Mouse (Mus musculus) neural tube, embryonic 13.5 days (tissue): ENCODE data around the gene Hmga2. TPM values are rescaled to one million over a fixed set of nuclear protein-coding genes. Genes with fewer than 3 reads are reported as not detected.
A peak's percentile ranks its signal among the peaks of the same experiment; 100 is the strongest.

Source experiments
- ATAC-seq: fragments of 200-750 bp; cut with Nextera tagmentation; 2 replicates; pipeline ENCODE4 v1.8.0; 2017; ENCODE audit warnings: low read depth, mild to moderate bottlenecking, moderate TSS enrichment, moderate library complexity
- H3K27ac ChIP-seq: fragments of 300-500 bp; sonication (generic); replicated peaks from 2 replicates; pipeline ENCODE4 v1.5.1; 2015; ENCODE audit warnings: moderate library complexity, mild to moderate bottlenecking, inconsistent platforms
- H3K27me3 ChIP-seq: fragments of 300-500 bp; sonication (generic); 2 replicates; pipeline ENCODE4 v1.6.1; 2015; ENCODE audit warnings: mild to moderate bottlenecking, inconsistent platforms
- H3K36me3 ChIP-seq: fragments of 300-500 bp; sonication (generic); 2 replicates; pipeline ENCODE4 v1.6.1; 2015; ENCODE audit warnings: mild to moderate bottlenecking, inconsistent platforms
- H3K4me1 ChIP-seq: fragments of 300-500 bp; sonication (generic); replicated peaks from 2 replicates; pipeline ENCODE4 v1.6.1; 2015; ENCODE audit warnings: inconsistent platforms
- H3K4me2 ChIP-seq: fragments of 300-500 bp; sonication (generic); 2 replicates; pipeline ENCODE4 v1.6.1; 2015; ENCODE audit warnings: inconsistent platforms, mild to moderate bottlenecking, moderate library complexity
- H3K4me3 ChIP-seq: fragments of 300-500 bp; sonication (generic); 2 replicates; pipeline ENCODE4 v1.5.1; 2015; ENCODE audit warnings: mild to moderate bottlenecking, inconsistent platforms
- H3K9ac ChIP-seq: fragments of 300-500 bp; sonication (generic); 2 replicates; pipeline ENCODE4 v1.6.1; 2015; ENCODE audit warnings: moderate library complexity, mild to moderate bottlenecking, inconsistent platforms
- H3K9me3 ChIP-seq: fragments of 300-500 bp; sonication (generic); 2 replicates; pipeline ENCODE4 v1.6.1; 2016; ENCODE audit warnings: inconsistent platforms
- WGBS: fragments of 180-500 bp; shearing (Covaris S2); methylation state at CpG from one replicate; pipeline ENCODE4 v1.1.7; 2015; 5-methylcytosine and 5-hydroxymethylcytosine counted together
- polyA plus RNA-seq: library from polyadenylated mRNA; unstranded; fragments of >200 nt; fragmentation: Nextera tagmentation; extraction: Ambion mirVana; gene quantifications from 2 replicates; pipeline ENCODE4 v1.2.1, GENCODE M21; 2015

Hmga2 gene
- polyA plus RNA-seq, 1 experiment from 2014 or later = 3.7 TPM

DNA sequence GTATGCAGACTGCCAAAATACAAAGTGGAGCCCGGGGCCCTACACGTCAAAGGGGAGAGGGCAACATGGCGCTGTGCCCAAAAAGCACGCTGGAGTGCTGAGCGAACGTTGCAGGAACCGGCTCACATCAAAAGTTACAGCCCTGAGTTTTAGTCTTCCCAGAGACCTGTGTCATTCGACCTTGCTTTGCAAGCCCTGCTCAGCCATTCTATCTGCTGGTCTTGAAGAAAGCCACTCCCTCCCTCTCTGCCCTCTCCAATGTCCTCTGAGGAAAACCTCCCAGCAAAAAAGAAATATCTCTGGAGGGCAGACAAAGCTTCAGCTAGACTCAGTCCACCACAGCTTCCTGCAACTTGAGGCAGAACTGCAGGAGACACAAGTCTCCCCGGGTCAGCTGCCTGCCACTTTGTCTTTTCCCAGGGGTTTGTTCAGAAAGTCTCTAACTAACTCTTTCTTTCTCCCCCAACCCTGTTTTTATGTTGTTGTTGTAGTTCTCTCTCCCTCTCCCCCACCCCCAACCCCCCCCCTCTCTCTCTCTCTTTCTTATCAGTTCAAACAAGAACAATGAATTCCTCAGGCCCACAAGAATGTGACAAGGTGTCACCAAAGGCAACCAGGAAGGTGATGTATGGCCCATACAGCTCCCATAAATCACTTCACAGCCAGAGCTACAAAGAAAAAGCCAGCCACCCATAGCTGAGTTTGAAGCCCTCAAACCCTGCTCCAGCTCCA is 43.4 kb downstream of the Hmga2 start:
- H3K27me3 ChIP-seq = no peaks in the 10 kb centered on the region
- H3K36me3 ChIP-seq = no peaks in the 10 kb centered on the region
- H3K9ac ChIP-seq = no peak overlapping the region
- peaks cover 39% of the 10 kb centered on the region for H3K4me1 ChIP-seq
- WGBS = 17% methylated on average over 9 of the region's 9 CpGs
- peak; percentile 30; the same call in 1 of the 2 replicates for ATAC-seq
- H3K4me2 ChIP-seq = no peak overlapping the region
- H3K9me3 ChIP-seq = no peaks in the 10 kb centered on the region
- no peak overlapping the region for H3K4me3 ChIP-seq
- H3K27ac ChIP-seq = no peak overlapping the region

- no peaks in the 10 kb centered on the region for H3K9me3 ChIP-seq
- peaks cover 47% of the 10 kb centered on the region for H3K4me1 ChIP-seq
- ATAC-seq = no peak
- H3K4me2 ChIP-seq = no peak overlapping the region
- no peaks in the 10 kb centered on the region for H3K27me3 ChIP-seq
- no peak overlapping the region for H3K9ac ChIP-seq
- no peak overlapping the region for H3K27ac ChIP-seq
- H3K36me3 ChIP-seq = no peaks in the 10 kb centered on the region
- H3K4me3 ChIP-seq = no peak overlapping the region
- 66% methylated on average over 9 of the region's 9 CpGs for WGBS
These were observed 44.2 kb downstream of the Hmga2 start for GRCm38 (mm10) chr10:120432081-120432480.

DNA sequence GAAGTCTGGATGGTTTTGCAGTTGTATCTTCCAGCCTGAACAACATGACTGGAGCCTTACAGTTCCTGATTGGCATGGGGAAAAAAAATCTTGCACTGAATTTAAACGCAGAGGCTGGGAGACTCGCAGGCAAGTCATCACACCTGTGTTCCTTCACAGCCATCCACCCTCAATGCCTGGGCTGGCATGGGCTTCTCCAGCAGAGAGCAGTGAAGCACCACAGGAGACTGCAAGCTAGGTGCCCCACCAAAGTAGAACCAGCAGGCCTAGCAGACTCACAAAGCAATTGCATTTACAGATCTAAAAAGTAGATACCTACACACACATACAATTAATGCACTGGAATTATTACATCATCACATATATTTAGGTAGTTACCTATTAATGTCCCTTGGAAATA is 44.8 kb downstream of the Hmga2 start:
- H3K4me1 ChIP-seq = peaks cover 52% of the 10 kb centered on the region
- no peak overlapping the region for H3K9ac ChIP-seq
- no peak overlapping the region for H3K4me3 ChIP-seq
- ATAC-seq = no peak
- WGBS = 76% methylated on average over 2 of the region's 2 CpGs
- no peaks in the 10 kb centered on the region for H3K27me3 ChIP-seq
- H3K4me2 ChIP-seq = no peak overlapping the region
- no peaks in the 10 kb centered on the region for H3K36me3 ChIP-seq
- no peak overlapping the region for H3K27ac ChIP-seq
- H3K9me3 ChIP-seq = no peaks in the 10 kb centered on the region

DNA sequence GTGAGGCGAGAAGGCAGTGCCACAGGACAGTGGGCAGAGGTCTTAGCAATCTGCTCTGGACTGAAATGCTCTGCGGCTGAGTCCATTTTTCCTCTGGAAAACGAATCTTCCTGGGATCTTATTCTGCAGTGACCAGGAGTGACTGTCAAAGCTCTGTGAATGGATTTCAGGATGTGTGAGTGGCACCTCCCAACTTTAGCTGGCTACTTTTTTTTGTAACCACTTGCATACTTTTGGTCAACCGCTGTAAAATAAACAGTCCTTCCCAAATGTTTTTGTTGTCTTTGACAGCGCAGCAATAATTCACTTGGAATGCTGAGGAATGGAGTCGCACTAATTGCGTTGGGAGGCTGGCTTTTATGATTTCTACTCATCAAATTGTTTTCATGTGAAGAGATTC is 45.8 kb downstream of the Hmga2 start:
- H3K27ac ChIP-seq = no peak overlapping the region
- no peak overlapping the region for H3K4me3 ChIP-seq
- ATAC-seq = no peak
- H3K27me3 ChIP-seq = no peaks in the 10 kb centered on the region
- no peak overlapping the region for H3K4me2 ChIP-seq
- H3K9me3 ChIP-seq = no peaks in the 10 kb centered on the region
- no peaks in the 10 kb centered on the region for H3K36me3 ChIP-seq
- no peak overlapping the region for H3K9ac ChIP-seq
- 54% methylated on average over 7 of the region's 7 CpGs for WGBS
- peaks cover 61% of the 10 kb centered on the region for H3K4me1 ChIP-seq

DNA sequence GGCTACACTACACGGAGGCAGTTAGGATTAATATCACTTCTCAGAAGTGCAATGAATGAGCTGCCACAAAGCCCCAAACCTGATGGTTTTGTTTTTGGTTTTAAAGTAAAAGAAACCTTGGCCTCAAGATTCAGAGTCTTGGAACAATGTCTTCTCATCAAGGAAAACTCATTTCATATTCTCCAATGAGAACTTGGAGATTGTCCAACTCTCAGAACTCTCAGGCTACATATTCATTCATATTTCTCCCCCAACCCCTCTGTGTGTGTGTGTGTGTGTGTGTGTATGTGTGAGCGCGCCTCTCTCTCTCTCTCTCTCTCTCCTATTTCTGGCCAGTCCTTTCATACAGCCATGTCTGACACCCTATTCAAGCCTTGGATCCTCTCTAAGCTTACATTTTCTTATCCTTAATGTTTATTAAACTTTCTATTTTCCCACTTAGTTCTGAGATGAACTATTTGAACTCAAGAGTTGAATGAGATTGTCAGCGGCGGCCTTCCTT is 46.5 kb downstream of the Hmga2 start:
- no peak for ATAC-seq
- H3K9me3 ChIP-seq = no peaks in the 10 kb centered on the region
- H3K27me3 ChIP-seq = no peaks in the 10 kb centered on the region
- no peak overlapping the region for H3K9ac ChIP-seq
- no peak overlapping the region for H3K4me3 ChIP-seq
- no peak overlapping the region for H3K27ac ChIP-seq
- no peak overlapping the region for H3K4me2 ChIP-seq
- H3K36me3 ChIP-seq = no peaks in the 10 kb centered on the region
- peaks cover 61% of the 10 kb centered on the region for H3K4me1 ChIP-seq
- WGBS = 83% methylated on average over 5 of the region's 5 CpGs

DNA sequence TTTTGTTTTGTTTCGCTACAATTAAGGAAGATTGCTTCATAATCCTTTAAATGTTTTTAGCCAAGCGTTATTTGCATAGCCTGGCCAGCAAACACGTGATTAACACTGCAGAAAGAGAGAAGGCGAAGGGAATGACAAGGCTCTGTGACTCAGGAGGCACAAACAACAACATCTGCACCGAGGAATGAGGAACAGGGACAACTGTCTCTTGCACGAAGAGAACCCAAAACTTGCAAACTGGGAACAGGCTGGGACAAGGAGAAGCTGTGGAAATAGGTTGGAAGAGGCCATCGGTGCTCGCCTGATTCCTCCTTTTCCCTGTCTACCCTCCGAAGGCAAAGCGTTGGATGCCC is 47.1 kb downstream of the Hmga2 start:
- Histone ChIP-seq H3K9ac (no peak overlapping the region), H3K36me3 (no peaks in the 10 kb centered on the region), H3K4me2 (no peak overlapping the region), H3K4me1 (peaks cover 63% of the 10 kb centered on the region), H3K27me3 (no peaks in the 10 kb centered on the region), H3K27ac (no peak overlapping the region; the same call in 1 of the 2 replicates), H3K9me3 (no peaks in the 10 kb centered on the region), H3K4me3 (no peak overlapping the region)
- ATAC-seq = no peak
- WGBS = 85% methylated on average over 10 of the region's 10 CpGs

GRCm38 (mm10) chr10:120428430-120429198 is 47.7 kb downstream of the Hmga2 start:
- Histone ChIP-seq H3K9me3 (no peaks in the 10 kb centered on the region), H3K36me3 (no peaks in the 10 kb centered on the region), H3K4me3 (no peak overlapping the region), H3K27me3 (no peaks in the 10 kb centered on the region), H3K27ac (peak overlapping the region; percentile 38; the same call in 1 of the 2 replicates), H3K4me2 (peak overlapping the region; percentile 32), H3K4me1 (peaks cover 68% of the 10 kb centered on the region), H3K9ac (peak overlapping the region; percentile 47)
- ATAC-seq = peak; percentile 45
- 63% methylated on average over 33 of the region's 33 CpGs for WGBS

GRCm38 (mm10) chr10:120426086-120426610 is 50.1 kb downstream of the Hmga2 start:
- 0 out of 2 replicates have a peak, but pooled peaks cover 2% of the 10 kb centered on the region for H3K27me3 ChIP-seq
- H3K27ac ChIP-seq = no peak overlapping the region
- no peaks in the 10 kb centered on the region for H3K36me3 ChIP-seq
- no peak overlapping the region for H3K4me3 ChIP-seq
- WGBS = 73% methylated on average over 14 of the region's 14 CpGs
- H3K9ac ChIP-seq = no peak overlapping the region
- peaks cover 72% of the 10 kb centered on the region for H3K4me1 ChIP-seq
- no peak for ATAC-seq
- H3K4me2 ChIP-seq = no peak overlapping the region
- H3K9me3 ChIP-seq = no peaks in the 10 kb centered on the region

GRCm38 (mm10) chr10:120424015-120424414 is 52.3 kb downstream of the Hmga2 start:
- WGBS = 79% methylated on average over 9 of the region's 9 CpGs
- Histone ChIP-seq H3K4me1 (peaks cover 81% of the 10 kb centered on the region), H3K27me3 (0 out of 2 replicates have a peak, but pooled peaks cover 2% of the 10 kb centered on the region), H3K36me3 (no peaks in the 10 kb centered on the region), H3K9ac (no peak overlapping the region), H3K9me3 (no peaks in the 10 kb centered on the region), H3K4me2 (no peak overlapping the region), H3K4me3 (no peak overlapping the region), H3K27ac (no peak overlapping the region)
- ATAC-seq = no peak

- Histone ChIP-seq H3K9ac (no peak overlapping the region), H3K9me3 (no peaks in the 10 kb centered on the region), H3K27ac (0 out of 2 replicates have a peak overlapping the region, but pooled peaks have one; percentile 54), H3K4me3 (no peak overlapping the region), H3K27me3 (0 out of 2 replicates have a peak, but pooled peaks cover 2% of the 10 kb centered on the region), H3K4me1 (peaks cover 81% of the 10 kb centered on the region), H3K36me3 (no peaks in the 10 kb centered on the region), H3K4me2 (no peak overlapping the region)
- no peak for ATAC-seq
- WGBS = 66% methylated on average over 7 of the region's 7 CpGs
These were observed 53.0 kb downstream of the Hmga2 start for GRCm38 (mm10) chr10:120423256-120423655.

GRCm38 (mm10) chr10:120422820-120423219 is 53.4 kb downstream of the Hmga2 start:
- Histone ChIP-seq H3K4me2 (no peak overlapping the region), H3K4me3 (no peak overlapping the region), H3K4me1 (peaks cover 81% of the 10 kb centered on the region), H3K27ac (peak overlapping the region; percentile 54), H3K9ac (no peak overlapping the region), H3K27me3 (0 out of 2 replicates have a peak, but pooled peaks cover 2% of the 10 kb centered on the region), H3K36me3 (no peaks in the 10 kb centered on the region), H3K9me3 (no peaks in the 10 kb centered on the region)
- WGBS = 26% methylated on average over 4 of the region's 4 CpGs
- ATAC-seq = no peak

GRCm38 (mm10) chr10:120422050-120422449 is 54.2 kb downstream of the Hmga2 start:
- H3K4me2 ChIP-seq = peak overlapping the region; percentile 22; the same call in 1 of the 2 replicates
- peaks cover 82% of the 10 kb centered on the region for H3K4me1 ChIP-seq
- no peaks in the 10 kb centered on the region for H3K9me3 ChIP-seq
- H3K27me3 ChIP-seq = 0 out of 2 replicates have a peak, but pooled peaks cover 2% of the 10 kb centered on the region
- H3K36me3 ChIP-seq = no peaks in the 10 kb centered on the region
- no peak for ATAC-seq
- H3K4me3 ChIP-seq = no peak overlapping the region
- H3K27ac ChIP-seq = peak overlapping the region; percentile 54
- H3K9ac ChIP-seq = 0 out of 2 replicates have a peak overlapping the region, but pooled peaks have one; percentile 22
- WGBS = 20% methylated on average over 10 of the region's 10 CpGs
